Comparison of ENCODE assay signal across 11 mouse cellular contexts in the genomic region with DNA sequence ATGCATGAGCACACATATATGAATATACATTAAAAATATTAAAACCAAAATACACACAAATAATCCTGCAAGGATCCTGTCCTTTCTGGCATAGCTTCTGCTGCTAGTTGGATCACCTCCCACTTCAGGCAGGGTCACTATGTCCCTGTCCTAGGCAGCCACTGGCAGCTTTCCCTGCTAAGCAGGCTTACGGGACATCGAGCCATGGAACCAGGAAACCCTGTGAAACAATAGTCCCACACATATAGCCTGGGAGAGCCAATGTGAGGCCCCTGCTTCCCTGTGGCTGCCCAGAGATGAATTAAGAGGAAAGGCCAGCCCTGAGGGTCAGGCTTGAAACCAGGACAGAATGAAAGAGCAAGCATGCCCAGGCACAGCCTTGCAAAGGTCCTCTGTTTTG. TPM values are rescaled to one million over a fixed set of nuclear protein-coding genes. Genes with fewer than 3 reads are reported as not detected.
DNase-seq lines count a peak whose midpoint lies in the region; TF ChIP-seq lines count a peak whose summit lies in the region.
"Had no signal": no experiment of that assay in that cellular context is flagged by ENCODE, and none has a peak within 500 bp of the region (broad histone marks: within the 10 kb centered on the region; RNA-seq: fewer than 3 reads in every experiment).

No protein-coding gene starts in this region.

- TF ChIP-seq POLR2A in ES-Bruce4 (IDR thresholded peaks at IDR 0.05; ENCODE audit: insufficient read depth, low read length) = no peak

- TF ChIP-seq CTCF in ES-Bruce4 (IDR thresholded peaks at IDR 0.05; ENCODE audit: low read depth, low read length) = no peak

- no peak overlapping the region for H3K9ac ChIP-seq in ES-Bruce4 (ENCODE audit: low read depth, poor library complexity, severe bottlenecking)
- H3K9ac ChIP-seq: midbrain, embryonic 15.5 days; neural tube, embryonic 15.5 days had no signal

- H3K9me3 ChIP-seq in ES-Bruce4 (replicated peaks; ENCODE audit: control insufficient read depth, insufficient read depth, low read length, poor library complexity, severe bottlenecking) = no peaks in the 10 kb centered on the region
- no peaks in the 10 kb centered on the region for H3K9me3 ChIP-seq in forebrain, embryonic 10.5 days
- H3K9me3 ChIP-seq: midbrain, embryonic 15.5 days; neural tube, embryonic 15.5 days had no signal

- 0 out of 2 replicates have a peak, but pooled peaks have one; percentile 34 for TF ChIP-seq EP300 in ES-Bruce4 (IDR thresholded peaks at IDR 0.05; ENCODE audit: insufficient read depth, low read depth, low read length)

- H3K4me1 ChIP-seq in ES-Bruce4 (ENCODE audit: control insufficient read depth, insufficient read depth, low read length) = peaks cover 6% of the 10 kb centered on the region
- peaks cover 5% of the 10 kb centered on the region; the same call in 1 of the 2 replicates for H3K4me1 ChIP-seq in forebrain, embryonic 10.5 days
- H3K4me1 ChIP-seq: midbrain, embryonic 15.5 days; neural tube, embryonic 15.5 days had no signal

- no peaks in the 10 kb centered on the region for H3K36me3 ChIP-seq in ES-Bruce4 (ENCODE audit: control insufficient read depth, insufficient read depth, low read length, poor library complexity, severe bottlenecking)
- no peaks in the 10 kb centered on the region for H3K36me3 ChIP-seq in forebrain, embryonic 10.5 days (replicated peaks)

- H3K27ac ChIP-seq in ES-Bruce4 (ENCODE audit: insufficient read depth, low read length) = 0 out of 2 replicates have a peak overlapping the region, but pooled peaks have one; percentile 32
- no peak overlapping the region for H3K27ac ChIP-seq in forebrain, embryonic 10.5 days
- H3K27ac ChIP-seq: midbrain, embryonic 15.5 days; neural tube, embryonic 15.5 days had no signal

- no peaks in the 10 kb centered on the region for H3K27me3 ChIP-seq in ES-Bruce4 (ENCODE audit: control insufficient read depth, insufficient read depth, low read length, poor library complexity, severe bottlenecking)
- H3K27me3 ChIP-seq in forebrain, embryonic 10.5 days (ENCODE audit: poor library complexity, severe bottlenecking) = no peaks in the 10 kb centered on the region
- H3K27me3 ChIP-seq: midbrain, embryonic 15.5 days; neural tube, embryonic 15.5 days had no signal

- DNase-seq in gastrocnemius, adult 18-20 months (ENCODE audit: low spot score) = peak; percentile 70
- DNase-seq in gastrocnemius, postnatal 10 days = no peak
- peak; percentile 82 for DNase-seq in cerebellum, adult 11-12 months
- DNase-seq in gonadal fat pad, adult 2 months (ENCODE audit: low read depth) = peak; percentile 87
- DNase-seq in forebrain, embryonic 10.5 days (ENCODE audit: extremely low spot score, low spot score) = no peak
- DNase-seq in thymus, postnatal 10 days (ENCODE audit: low spot score in 2 of 2) = no peak
- DNase-seq in left cerebral cortex, adult 9 months (ENCODE audit: low spot score in 2 of 2) = no peak
- DNase-seq: thymus, adult 2 months had no signal

- no peak overlapping the region for H3K4me3 ChIP-seq in ES-Bruce4 (ENCODE audit: low read depth, low read length)
- no peak overlapping the region for H3K4me3 ChIP-seq in forebrain, embryonic 10.5 days
- H3K4me3 ChIP-seq: midbrain, embryonic 15.5 days; neural tube, embryonic 15.5 days had no signal

- 62% methylated on average over 2 of the region's 2 CpGs for WGBS in forebrain, embryonic 10.5 days

RNA-seq across cellular contexts. Expression of a gene that starts 35.8 kb away (rescaled TPM):
- 1 to 10 TPM; 2.5 to 5.5 TPM for total RNA-seq in gastrocnemius, adult 18-20 months (2021)
- total RNA-seq in gastrocnemius, postnatal 10 days (2021) = 1 to 10 TPM; 8.5 to 9.5 TPM
- 1.4 and 2.3 TPM in 2 replicates for polyA plus RNA-seq in ES-Bruce4 (2011; ENCODE audit: insufficient read depth, insufficient read length, low read depth, missing spikeins)
- polyA plus RNA-seq in gonadal fat pad, adult 2 months (2012; rRNA removed) = 27.4 and 34.8 TPM in 2 replicates
- 3.2 and 5.0 TPM in 2 replicates for polyA plus RNA-seq in forebrain, embryonic 10.5 days (2016; fragmentation: Nextera tagmentation; extraction: Ambion mirVana)

RNA-seq across cellular contexts. Expression of a gene that starts 57.3 kb away (rescaled TPM):
- total RNA-seq in gastrocnemius, adult 18-20 months (2021) = 1 to 10 TPM in 1 of 2 experiments, under 1 TPM in 1; 0.71 to 1.0 TPM
- 1 to 10 TPM; 1.3 to 1.4 TPM for total RNA-seq in gastrocnemius, postnatal 10 days (2021)
- 34.1 and 39.3 TPM in 2 replicates for polyA plus RNA-seq in ES-Bruce4 (2011; ENCODE audit: insufficient read depth, insufficient read length, low read depth, missing spikeins)
- polyA plus RNA-seq in gonadal fat pad, adult 2 months (2012; rRNA removed) = 14.9 and 15.1 TPM in 2 replicates
- polyA plus RNA-seq in forebrain, embryonic 10.5 days (2016; fragmentation: Nextera tagmentation; extraction: Ambion mirVana) = 6.3 and 6.6 TPM in 2 replicates

Comparison
In these comparisons a context has a peak if more than half of its experiments do, and no peak if none do; other contexts are left out.
1. DNase-seq: peak in gastrocnemius, adult 18-20 months (single experiment), cerebellum, adult 11-12 months (single experiment) and gonadal fat pad, adult 2 months (single experiment); none in gastrocnemius, postnatal 10 days (single experiment), forebrain, embryonic 10.5 days (single experiment), thymus, postnatal 10 days (0 of 2) and left cerebral cortex, adult 9 months (0 of 2).